Mouse (Mus musculus): ENCODE data around the gene Olfr9. TPM values are rescaled to one million over a fixed set of nuclear protein-coding genes. Genes with fewer than 3 reads are reported as not detected.

The Olfr9 gene
- total and polyA plus RNA-seq, 3 experiments, result not detected

DNA sequence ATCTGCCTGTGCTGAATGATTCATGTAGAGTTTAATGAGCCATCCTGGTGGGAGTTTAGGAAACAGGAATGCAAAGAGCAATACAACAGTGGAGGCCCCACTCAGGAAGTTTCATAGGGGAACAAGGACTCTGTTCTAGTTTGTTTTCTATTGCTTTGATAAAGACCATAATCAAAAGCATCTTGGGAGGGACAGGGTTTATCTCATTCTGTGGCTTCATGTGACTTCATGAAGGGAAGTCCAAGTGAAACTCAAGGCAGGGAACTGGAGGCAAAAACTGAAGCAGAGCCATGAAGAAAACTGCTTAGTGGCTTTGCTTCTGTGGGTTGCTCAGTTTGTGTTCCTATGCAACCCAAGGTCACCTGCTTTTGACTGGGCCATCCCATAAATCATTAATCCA is 25.2 kb downstream of the Olfr9 start:
- TF ChIP-seq CHD1 (IDR thresholded peaks at IDR 0.05; ENCODE audit: low read depth, low read length), result no peak
- no peak for TF ChIP-seq JUN (IDR thresholded peaks at IDR 0.05; ENCODE audit: insufficient read depth, low read depth, low read length)
- TF ChIP-seq POLR2A (IDR thresholded peaks at IDR 0.05; ENCODE audit: low read depth, low read length), result no peak
- no peak for TF ChIP-seq NELFE (IDR thresholded peaks at IDR 0.05; ENCODE audit: low read depth, low read length)
- no peak for TF ChIP-seq MAZ (IDR thresholded peaks at IDR 0.05; ENCODE audit: low read depth, low read length)
- no peak for TF ChIP-seq UBTF (IDR thresholded peaks at IDR 0.05; ENCODE audit: low read depth, low read length)
- no peak for TF ChIP-seq MXI1 (IDR thresholded peaks at IDR 0.05; ENCODE audit: low read depth, low read length)
- TF ChIP-seq ZMIZ1 (IDR thresholded peaks at IDR 0.05; ENCODE audit: low read depth, low read length), result no peak
- no peak for TF ChIP-seq POLR2AphosphoS2 (IDR thresholded peaks at IDR 0.05; ENCODE audit: low read depth, low read length)
- TF ChIP-seq RCOR1 (conservative IDR thresholded peaks at IDR 0.05; ENCODE audit: low read depth, low read length), result no peak
- TF ChIP-seq BHLHE40 (IDR thresholded peaks at IDR 0.05; ENCODE audit: low read depth, low read length), result no peak
- no peak for TF ChIP-seq MEF2A (IDR thresholded peaks at IDR 0.05; ENCODE audit: borderline replicate concordance, low read depth, low read length)
- TF ChIP-seq CTCF (conservative IDR thresholded peaks at IDR 0.05 in 1 of 2, IDR thresholded peaks at IDR 0.05 in 1 of 2; ENCODE audit: low read depth in 2 of 2, low read length in 2 of 2), result no peak
- no peak for TF ChIP-seq GABPA (IDR thresholded peaks at IDR 0.05; ENCODE audit: insufficient replicate concordance, low read depth, low read length)
- no peak overlapping the region for H3K27ac ChIP-seq (ENCODE audit: insufficient read depth, low read depth)
- in situ Hi-C loops (cut with MboI; ENCODE audit: low pct_ligation_motif_present, low pct_unique_long_range_greater_than_20kb, low sequenced_read_pairs) (no loop called here), dilution Hi-C loops (cut with MboI; ENCODE audit: extremely low pct_ligation_motif_present, extremely low pct_unique_long_range_greater_than_20kb, low sequenced_read_pairs) (no loop called here)
- H3K9me3 ChIP-seq (replicated peaks; ENCODE audit: low read length), result no peaks in the 10 kb centered on the region
- DNase-seq (ENCODE audit: extremely low read depth), result no peak
- H3K27me3 ChIP-seq (replicated peaks), result no peaks in the 10 kb centered on the region
- peaks cover 0 to under 1% of the 10 kb centered on the region in 2 experiments; a peak in 1 of 4 replicates for H3K4me1 ChIP-seq (ENCODE audit: control insufficient read depth in 1 of 2, insufficient read depth in 2 of 2)
- no peak overlapping the region for H3K4me3 ChIP-seq (replicated peaks in 1 of 3; ENCODE audit: low read depth in 2 of 3, low read length in 2 of 3, poor library complexity in 1 of 3)
- no peak overlapping the region for H3K4me2 ChIP-seq (ENCODE audit: insufficient read depth, low read depth, poor library complexity, severe bottlenecking)
- no peak overlapping the region for H3K9ac ChIP-seq (ENCODE audit: insufficient read depth, low read depth)
- H3K79me2 ChIP-seq (replicated peaks; ENCODE audit: control insufficient read depth, extremely low read depth, insufficient read depth, poor library complexity, severe bottlenecking), result no peaks in the 10 kb centered on the region
- no peaks in the 10 kb centered on the region for H3K36me3 ChIP-seq (replicated peaks in 1 of 2; ENCODE audit: control insufficient read depth in 1 of 2, insufficient read depth in 1 of 2, low read length in 1 of 2)

GRCm38 (mm10) chr10:129023319-129023718 is 34.1 kb downstream of the Olfr9 start:
- Histone ChIP-seq H3K9me3 (replicated peaks; ENCODE audit: low read length) (no peaks in the 10 kb centered on the region), H3K4me3 (replicated peaks in 1 of 3; ENCODE audit: low read depth in 2 of 3, low read length in 2 of 3, poor library complexity in 1 of 3) (no peak overlapping the region), H3K9ac (ENCODE audit: insufficient read depth, low read depth) (no peak overlapping the region), H3K79me2 (replicated peaks; ENCODE audit: control insufficient read depth, extremely low read depth, insufficient read depth, poor library complexity, severe bottlenecking) (no peaks in the 10 kb centered on the region), H3K4me2 (ENCODE audit: insufficient read depth, low read depth, poor library complexity, severe bottlenecking) (no peak overlapping the region), H3K36me3 (replicated peaks in 1 of 2; ENCODE audit: control insufficient read depth in 1 of 2, insufficient read depth in 1 of 2, low read length in 1 of 2) (no peaks in the 10 kb centered on the region), H3K27ac (ENCODE audit: insufficient read depth, low read depth) (no peak overlapping the region), H3K27me3 (replicated peaks) (no peaks in the 10 kb centered on the region), H3K4me1 (ENCODE audit: control insufficient read depth in 1 of 2, insufficient read depth in 2 of 2) (no peaks in the 10 kb centered on the region)
- peak; percentile 7 for DNase-seq (ENCODE audit: extremely low read depth)
- TF ChIP-seq CHD2 (IDR thresholded peaks at IDR 0.05; ENCODE audit: low read length) (no peak), CTCF (conservative IDR thresholded peaks at IDR 0.05 in 1 of 2, IDR thresholded peaks at IDR 0.05 in 1 of 2; ENCODE audit: low read depth in 2 of 2, low read length in 2 of 2) (peak; percentile 20 to 52; a peak in 2 of 4 replicates), USF1 (IDR thresholded peaks at IDR 0.05; ENCODE audit: low read depth, low read length) (no peak), MAFK (IDR thresholded peaks at IDR 0.05; ENCODE audit: insufficient replicate concordance, low read length) (no peak), JUN (IDR thresholded peaks at IDR 0.05; ENCODE audit: insufficient read depth, low read depth, low read length) (no peak), ETS1 (conservative IDR thresholded peaks at IDR 0.05; ENCODE audit: low read depth, low read length) (no peak), RAD21 (IDR thresholded peaks at IDR 0.05; ENCODE audit: low read depth, low read length) (peak; percentile 41), BHLHE40 (IDR thresholded peaks at IDR 0.05; ENCODE audit: low read depth, low read length) (no peak), SMC3 (IDR thresholded peaks at IDR 0.05; ENCODE audit: low read depth, low read length) (no peak)
- dilution Hi-C loops (cut with MboI; ENCODE audit: extremely low pct_ligation_motif_present, extremely low pct_unique_long_range_greater_than_20kb, low sequenced_read_pairs) (no loop called here), in situ Hi-C loops (cut with MboI; ENCODE audit: low pct_ligation_motif_present, low pct_unique_long_range_greater_than_20kb, low sequenced_read_pairs) (no loop called here)

All from CH12.LX (cell line).